Mouse (Mus musculus): ENCODE results near the gene 1810065E05Rik. TPM values are rescaled to one million over a fixed set of nuclear protein-coding genes. Genes with fewer than 3 reads are reported as not detected.

The 1810065E05Rik gene
- polyA plus RNA-seq, 1 experiment from 2014 or later, result not detected

GRCm38 (mm10) chr11:58400655-58401054, 20.3 kb upstream of the 1810065E05Rik start:
- DNase-seq (no peak), ATAC-seq (ENCODE audit: insufficient read depth) (no peak)
- Histone ChIP-seq H3K27ac (ENCODE audit: low read depth) (no peak overlapping the region), H3K36me3 (ENCODE audit: insufficient read depth) (no peaks in the 10 kb centered on the region), H3K27me3 (ENCODE audit: insufficient read depth, low read length) (no peaks in the 10 kb centered on the region), H3K4me1 (ENCODE audit: insufficient read depth) (no peaks in the 10 kb centered on the region), H3K9me3 (ENCODE audit: low read depth, low read length) (no peaks in the 10 kb centered on the region), H3K4me3 (ENCODE audit: low read depth, low read length) (no peak overlapping the region), H3K4me2 (no peak overlapping the region), H3K9ac (no peak overlapping the region)
- 54% methylated on average over 5 of the region's 5 CpGs for WGBS
- TF ChIP-seq CTCF (IDR thresholded peaks at IDR 0.05; ENCODE audit: low read depth), result no peak

GRCm38 (mm10) chr11:58408066-58408465, 12.8 kb upstream of the 1810065E05Rik start:
- H3K27me3 ChIP-seq (ENCODE audit: insufficient read depth, low read length), result no peaks in the 10 kb centered on the region
- no peak overlapping the region for H3K4me2 ChIP-seq
- H3K4me3 ChIP-seq (ENCODE audit: low read depth, low read length), result no peak overlapping the region
- ATAC-seq (ENCODE audit: insufficient read depth) (no peak), DNase-seq (no peak)
- 67% methylated on average over 3 of the region's 3 CpGs for WGBS
- no peak overlapping the region for H3K9ac ChIP-seq
- H3K4me1 ChIP-seq (ENCODE audit: insufficient read depth), result no peaks in the 10 kb centered on the region
- H3K36me3 ChIP-seq (ENCODE audit: insufficient read depth), result no peaks in the 10 kb centered on the region
- no peak overlapping the region for H3K27ac ChIP-seq (ENCODE audit: low read depth)
- TF ChIP-seq CTCF (IDR thresholded peaks at IDR 0.05; ENCODE audit: low read depth), result no peak
- H3K9me3 ChIP-seq (ENCODE audit: low read depth, low read length), result no peaks in the 10 kb centered on the region

GRCm38 (mm10) chr11:58418336-58418735, 2.6 kb upstream of the 1810065E05Rik start:
- Histone ChIP-seq H3K4me3 (ENCODE audit: low read depth, low read length) (no peak overlapping the region), H3K27ac (ENCODE audit: low read depth) (no peak overlapping the region), H3K36me3 (ENCODE audit: insufficient read depth) (no peaks in the 10 kb centered on the region), H3K4me2 (no peak overlapping the region), H3K27me3 (ENCODE audit: insufficient read depth, low read length) (no peaks in the 10 kb centered on the region), H3K9me3 (ENCODE audit: low read depth, low read length) (no peaks in the 10 kb centered on the region), H3K4me1 (ENCODE audit: insufficient read depth) (no peaks in the 10 kb centered on the region), H3K9ac (no peak overlapping the region)
- no peak for ATAC-seq (ENCODE audit: insufficient read depth)
- WGBS, result 49% methylated on average over 3 of the region's 3 CpGs
- no peak for TF ChIP-seq CTCF (IDR thresholded peaks at IDR 0.05; ENCODE audit: low read depth)
- no peak for DNase-seq

GRCm38 (mm10) chr11:58432259-58432658, 11.3 kb downstream of the 1810065E05Rik start, which contains the start of gene Gm12253:
Gene Gm12253 (plus strand): TSS chr11:58432559.
- ATAC-seq (ENCODE audit: insufficient read depth) (no peak), DNase-seq (no peak)
- no peaks in the 10 kb centered on the region for H3K4me1 ChIP-seq (ENCODE audit: insufficient read depth)
- no peaks in the 10 kb centered on the region for H3K9me3 ChIP-seq (ENCODE audit: low read depth, low read length)
- WGBS, result 74% methylated on average over 3 of the region's 3 CpGs
- H3K27me3 ChIP-seq (ENCODE audit: insufficient read depth, low read length), result no peaks in the 10 kb centered on the region
- H3K27ac ChIP-seq (ENCODE audit: low read depth), result no peak within 1 kb of the TSS
- no peak within 1 kb of the TSS for H3K4me3 ChIP-seq (ENCODE audit: low read depth, low read length)
- no peak within 1 kb of the TSS for H3K4me2 ChIP-seq
- no peak for TF ChIP-seq CTCF (IDR thresholded peaks at IDR 0.05; ENCODE audit: low read depth)
- H3K36me3 ChIP-seq (ENCODE audit: insufficient read depth), result no peaks in the 10 kb centered on the region
- no peak within 1 kb of the TSS for H3K9ac ChIP-seq

- no peak for TF ChIP-seq CTCF (IDR thresholded peaks at IDR 0.05; ENCODE audit: low read depth)
- DNase-seq (no peak), ATAC-seq (ENCODE audit: insufficient read depth) (no peak)
- no peak overlapping the region for H3K4me2 ChIP-seq
- H3K4me1 ChIP-seq (ENCODE audit: insufficient read depth), result no peaks in the 10 kb centered on the region
- no peak overlapping the region for H3K9ac ChIP-seq
- no peaks in the 10 kb centered on the region for H3K9me3 ChIP-seq (ENCODE audit: low read depth, low read length)
- no peaks in the 10 kb centered on the region for H3K36me3 ChIP-seq (ENCODE audit: insufficient read depth)
- H3K27me3 ChIP-seq (ENCODE audit: insufficient read depth, low read length), result no peaks in the 10 kb centered on the region
- H3K4me3 ChIP-seq (ENCODE audit: low read depth, low read length), result no peak overlapping the region
- 36% methylated on average over 5 of the region's 5 CpGs for WGBS
- no peak overlapping the region for H3K27ac ChIP-seq (ENCODE audit: low read depth)
Observed at GRCm38 (mm10) chr11:58437866-58438265, 17.0 kb downstream of the 1810065E05Rik start.

GRCm38 (mm10) chr11:58452759-58453158, 31.8 kb downstream of the 1810065E05Rik start, which contains the start of gene Lypd9:
Gene Lypd9 (minus strand): TSS chr11:58452923.
- no peaks in the 10 kb centered on the region for H3K36me3 ChIP-seq (ENCODE audit: insufficient read depth)
- no peak for DNase-seq
- no peak for TF ChIP-seq CTCF (IDR thresholded peaks at IDR 0.05; ENCODE audit: low read depth)
- ATAC-seq (ENCODE audit: insufficient read depth), result no peak
- no peak within 1 kb of the TSS for H3K9ac ChIP-seq
- H3K4me3 ChIP-seq (ENCODE audit: low read depth, low read length), result no peak within 1 kb of the TSS
- 93% methylated on average over 9 of the region's 9 CpGs for WGBS
- H3K9me3 ChIP-seq (ENCODE audit: low read depth, low read length), result no peaks in the 10 kb centered on the region
- H3K4me1 ChIP-seq (ENCODE audit: insufficient read depth), result no peaks in the 10 kb centered on the region
- H3K4me2 ChIP-seq, result no peak within 1 kb of the TSS
- no peaks in the 10 kb centered on the region for H3K27me3 ChIP-seq (ENCODE audit: insufficient read depth, low read length)
- H3K27ac ChIP-seq (ENCODE audit: low read depth), result no peak within 1 kb of the TSS

GRCm38 (mm10) chr11:58453592-58453991, 32.7 kb downstream of the 1810065E05Rik start:
- Histone ChIP-seq H3K4me1 (ENCODE audit: insufficient read depth) (no peaks in the 10 kb centered on the region), H3K36me3 (ENCODE audit: insufficient read depth) (no peaks in the 10 kb centered on the region), H3K27ac (ENCODE audit: low read depth) (no peak overlapping the region), H3K4me2 (no peak overlapping the region), H3K27me3 (ENCODE audit: insufficient read depth, low read length) (no peaks in the 10 kb centered on the region), H3K9ac (no peak overlapping the region), H3K9me3 (ENCODE audit: low read depth, low read length) (no peaks in the 10 kb centered on the region), H3K4me3 (ENCODE audit: low read depth, low read length) (no peak overlapping the region)
- TF ChIP-seq CTCF (IDR thresholded peaks at IDR 0.05; ENCODE audit: low read depth), result no peak
- ATAC-seq (ENCODE audit: insufficient read depth), result no peak
- no peak for DNase-seq
- 28% methylated on average over 4 of the region's 4 CpGs for WGBS

GRCm38 (mm10) chr11:58462170-58462569, 41.3 kb downstream of the 1810065E05Rik start, which contains the start of gene Olfr30:
Gene Olfr30 (minus strand): TSS chr11:58462270.
- H3K9ac ChIP-seq, result no peak within 1 kb of the TSS
- H3K4me2 ChIP-seq, result no peak within 1 kb of the TSS
- H3K4me1 ChIP-seq (ENCODE audit: insufficient read depth), result no peaks in the 10 kb centered on the region
- H3K27me3 ChIP-seq (ENCODE audit: insufficient read depth, low read length), result no peaks in the 10 kb centered on the region
- no peak within 1 kb of the TSS for H3K27ac ChIP-seq (ENCODE audit: low read depth)
- ATAC-seq (ENCODE audit: insufficient read depth) (no peak), DNase-seq (no peak)
- no peak within 1 kb of the TSS for H3K4me3 ChIP-seq (ENCODE audit: low read depth, low read length)
- H3K9me3 ChIP-seq (ENCODE audit: low read depth, low read length), result no peaks in the 10 kb centered on the region
- TF ChIP-seq CTCF (IDR thresholded peaks at IDR 0.05; ENCODE audit: low read depth), result no peak
- no peaks in the 10 kb centered on the region for H3K36me3 ChIP-seq (ENCODE audit: insufficient read depth)

Other genes with a start within 250 kb of the 1810065E05Rik start
- gene Mrpl22, start 249.4 kb upstream of the 1810065E05Rik start, polyA plus RNA-seq (2014; fragmentation: Nextera tagmentation; extraction: Ambion mirVana), result 115 and 128 TPM in 2 replicates
- gene Igtp, start 221.6 kb upstream of the 1810065E05Rik start, polyA plus RNA-seq (2014; fragmentation: Nextera tagmentation; extraction: Ambion mirVana), result 3.7 and 4.3 TPM in 2 replicates
- gene Irgm2, start 221.5 kb upstream of the 1810065E05Rik start, polyA plus RNA-seq (2014; fragmentation: Nextera tagmentation; extraction: Ambion mirVana), result 1.8 and 1.9 TPM in 2 replicates
- not detected in 2 replicates for gene 4930438A08Rik, start 146.3 kb upstream of the 1810065E05Rik start, polyA plus RNA-seq (2014; fragmentation: Nextera tagmentation; extraction: Ambion mirVana)
- 13.9 and 15.2 TPM in 2 replicates for gene Zfp692, start 114.0 kb upstream of the 1810065E05Rik start, polyA plus RNA-seq (2014; fragmentation: Nextera tagmentation; extraction: Ambion mirVana)
- 31.3 and 39.1 TPM in 2 replicates for gene Zfp672, start 90.8 kb upstream of the 1810065E05Rik start, polyA plus RNA-seq (2014; fragmentation: Nextera tagmentation; extraction: Ambion mirVana)
- 26.3 and 26.4 TPM in 2 replicates for gene Sh3bp5l, start 90.4 kb upstream of the 1810065E05Rik start, polyA plus RNA-seq (2014; fragmentation: Nextera tagmentation; extraction: Ambion mirVana)
- gene Lypd8, start 42.1 kb upstream of the 1810065E05Rik start, polyA plus RNA-seq (2014; fragmentation: Nextera tagmentation; extraction: Ambion mirVana), result not detected in 2 replicates
- gene Gm12253, start 11.4 kb downstream of the 1810065E05Rik start, polyA plus RNA-seq (2014; fragmentation: Nextera tagmentation; extraction: Ambion mirVana), result not detected in 2 replicates
- gene Lypd9, start 31.8 kb downstream of the 1810065E05Rik start, polyA plus RNA-seq (2014; fragmentation: Nextera tagmentation; extraction: Ambion mirVana), result not detected in 2 replicates
- not detected in 2 replicates for gene Olfr30, start 41.2 kb downstream of the 1810065E05Rik start, polyA plus RNA-seq (2014; fragmentation: Nextera tagmentation; extraction: Ambion mirVana)
- not detected in 2 replicates for gene Olfr332, start 71.4 kb downstream of the 1810065E05Rik start, polyA plus RNA-seq (2014; fragmentation: Nextera tagmentation; extraction: Ambion mirVana)
- gene Olfr331, start 81.5 kb downstream of the 1810065E05Rik start, polyA plus RNA-seq (2014; fragmentation: Nextera tagmentation; extraction: Ambion mirVana), result not detected in 2 replicates
- not detected in 2 replicates for gene Olfr330, start 113.7 kb downstream of the 1810065E05Rik start, polyA plus RNA-seq (2014; fragmentation: Nextera tagmentation; extraction: Ambion mirVana)
- gene Olfr329-ps, start 125.3 kb downstream of the 1810065E05Rik start, polyA plus RNA-seq (2014; fragmentation: Nextera tagmentation; extraction: Ambion mirVana), result not detected in 2 replicates
- gene Olfr328, start 134.5 kb downstream of the 1810065E05Rik start, polyA plus RNA-seq (2014; fragmentation: Nextera tagmentation; extraction: Ambion mirVana), result 0.07 and 0.08 TPM in 2 replicates
- gene Olfr224, start 149.4 kb downstream of the 1810065E05Rik start, polyA plus RNA-seq (2014; fragmentation: Nextera tagmentation; extraction: Ambion mirVana), result not detected in 2 replicates
- not detected in 2 replicates for gene Olfr325, start 156.6 kb downstream of the 1810065E05Rik start, polyA plus RNA-seq (2014; fragmentation: Nextera tagmentation; extraction: Ambion mirVana)
- gene Olfr324, start 174.0 kb downstream of the 1810065E05Rik start, polyA plus RNA-seq (2014; fragmentation: Nextera tagmentation; extraction: Ambion mirVana), result not detected in 2 replicates
- gene 2210407C18Rik, start 195.0 kb downstream of the 1810065E05Rik start, polyA plus RNA-seq (2014; fragmentation: Nextera tagmentation; extraction: Ambion mirVana), result not detected in 2 replicates
- not detected in 2 replicates for gene Olfr323, start 209.4 kb downstream of the 1810065E05Rik start, polyA plus RNA-seq (2014; fragmentation: Nextera tagmentation; extraction: Ambion mirVana)
- 0.11 TPM in 1 of 2 replicates, not detected in the other for gene Trim58, start 219.4 kb downstream of the 1810065E05Rik start, polyA plus RNA-seq (2014; fragmentation: Nextera tagmentation; extraction: Ambion mirVana)
- gene Olfr322, start 237.7 kb downstream of the 1810065E05Rik start, polyA plus RNA-seq (2014; fragmentation: Nextera tagmentation; extraction: Ambion mirVana), result not detected in 2 replicates